Mouse (Mus musculus) myocyte (in vitro differentiated cells): Measurements from ENCODE around the gene Adgb. TPM values are rescaled to one million over a fixed set of nuclear protein-coding genes. Genes with fewer than 3 reads are reported as not detected.

Source experiments
- H3K27me3 ChIP-seq: one replicate; pipeline ENCODE4 v1.6.1; 2011; ENCODE audit not compliant: control insufficient read depth, insufficient read depth, insufficient read length
- H3K36me3 ChIP-seq: one replicate; pipeline ENCODE4 v1.6.1; 2011; ENCODE audit not compliant: control insufficient read depth, insufficient read depth
- H3K4me2 ChIP-seq: one replicate; pipeline ENCODE4 v1.6.1; 2011; ENCODE audit warnings: low read depth, control low read depth
- H3K4me3 ChIP-seq: one replicate; pipeline ENCODE4 v1.5.1; 2011; ENCODE audit warnings: mild to moderate bottlenecking, control low read depth, moderate library complexity
- H3K79me2 ChIP-seq: one replicate; pipeline ENCODE4 v1.6.1; 2011; ENCODE audit not compliant: control insufficient read depth, insufficient read depth
- H3ac ChIP-seq: one replicate; pipeline ENCODE4 v1.6.1; 2011; ENCODE audit not compliant: control insufficient read depth, insufficient read length
- CEBPB ChIP-seq: IDR thresholded peaks from 2 replicates; pipeline ENCODE4 v1.6.1; 2011; ENCODE audit warnings: mild to moderate bottlenecking, moderate library complexity; ENCODE audit not compliant: poor library complexity, insufficient read depth, severe bottlenecking
- E2F4 ChIP-seq: IDR thresholded peaks from one replicate; pipeline ENCODE4 v1.6.1; 2011; ENCODE audit warnings: mild to moderate bottlenecking, control low read depth, moderate library complexity; ENCODE audit not compliant: insufficient read depth
- MAX ChIP-seq: IDR thresholded peaks from one replicate; pipeline ENCODE4 v1.6.1; 2011; ENCODE audit warnings: low read depth, mild to moderate bottlenecking, control low read depth
- MYOD1 ChIP-seq, 3 experiments: IDR thresholded peaks; one replicate each; pipeline ENCODE4 v1.6.1; 2011; ENCODE audit warnings: control low read depth in 2 of 3, low read depth in 2 of 3, mild to moderate bottlenecking in 2 of 3, moderate library complexity in 1 of 3; ENCODE audit not compliant: insufficient read length in 2 of 3, control insufficient read depth in 1 of 3
- MYOG ChIP-seq, 3 experiments: IDR thresholded peaks; one replicate each; pipeline ENCODE4 v1.6.1; 2011; ENCODE audit warnings: control low read depth in 2 of 3, low read depth in 2 of 3, mild to moderate bottlenecking in 2 of 3; ENCODE audit not compliant: insufficient read length in 2 of 3, control insufficient read depth in 1 of 3, insufficient read depth in 1 of 3
- POLR2A ChIP-seq: IDR thresholded peaks from one replicate; pipeline ENCODE4 v1.6.1; 2011; ENCODE audit warnings: low read depth, mild to moderate bottlenecking, control low read depth, moderate library complexity; ENCODE audit not compliant: insufficient read length
- POLR2AphosphoS2 ChIP-seq: IDR thresholded peaks from one replicate; pipeline ENCODE4 v1.6.1; 2011; ENCODE audit warnings: low read depth, control low read depth; ENCODE audit not compliant: insufficient read length
- REST ChIP-seq: IDR thresholded peaks from one replicate; pipeline ENCODE4 v1.6.1; 2011; ENCODE audit warnings: mild to moderate bottlenecking, control low read depth, moderate library complexity; ENCODE audit not compliant: insufficient read depth, insufficient read length
- SRF ChIP-seq: IDR thresholded peaks from one replicate; pipeline ENCODE4 v1.6.1; 2011; ENCODE audit warnings: low read depth; ENCODE audit not compliant: control insufficient read depth, insufficient read length
- TCF12 ChIP-seq: IDR thresholded peaks from one replicate; pipeline ENCODE4 v1.6.1; 2011; ENCODE audit warnings: mild to moderate bottlenecking, control low read depth; ENCODE audit not compliant: poor library complexity, insufficient read depth, severe bottlenecking
- TCF3 ChIP-seq: IDR thresholded peaks from one replicate; pipeline ENCODE4 v1.6.1; 2011; ENCODE audit warnings: low read depth, control low read depth; ENCODE audit not compliant: insufficient read length
- USF1 ChIP-seq: IDR thresholded peaks from one replicate; pipeline ENCODE4 v1.6.1; 2011; ENCODE audit warnings: low read depth, mild to moderate bottlenecking, control low read depth, moderate library complexity
- polyA plus RNA-seq: library from polyadenylated mRNA; unstranded; fragments of >200 nt; fragmentation: generic; extraction: Trizol; gene quantifications from one replicate; pipeline ENCODE4 v1.2.1, GENCODE M21; 2012; ENCODE audit warnings: missing spikeins

Adgb gene
- polyA plus RNA-seq, 1 experiment: not detected

DNA sequence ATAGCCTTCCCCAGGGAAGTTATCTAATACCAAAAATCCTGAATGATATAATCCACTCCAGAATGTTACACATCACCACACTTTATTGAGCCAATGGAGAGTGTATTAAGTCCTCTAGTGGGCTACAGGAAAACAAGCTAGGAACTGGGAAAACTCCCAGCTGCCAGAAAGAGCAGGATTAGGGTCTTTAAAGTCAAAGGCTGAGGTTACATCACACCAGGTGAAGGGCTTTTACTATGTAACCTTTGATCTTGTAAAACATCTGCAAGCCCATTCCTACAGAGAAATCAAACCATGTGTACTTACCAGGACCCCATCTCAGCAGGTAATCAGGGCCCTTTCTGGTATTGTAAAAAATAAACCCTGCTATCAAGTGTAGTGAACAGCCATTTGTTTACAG, 28.6 kb downstream of the Adgb start:
- no peak overlapping the region for H3K4me3 ChIP-seq
- no peaks in the 10 kb centered on the region for H3K27me3 ChIP-seq
- no peak overlapping the region for H3K4me2 ChIP-seq
- TF ChIP-seq E2F4 (no peak), CEBPB (no peak), SRF (no peak)
- no peaks in the 10 kb centered on the region for H3K79me2 ChIP-seq
- H3ac ChIP-seq: no peak overlapping the region
- H3K36me3 ChIP-seq: no peaks in the 10 kb centered on the region

DNA sequence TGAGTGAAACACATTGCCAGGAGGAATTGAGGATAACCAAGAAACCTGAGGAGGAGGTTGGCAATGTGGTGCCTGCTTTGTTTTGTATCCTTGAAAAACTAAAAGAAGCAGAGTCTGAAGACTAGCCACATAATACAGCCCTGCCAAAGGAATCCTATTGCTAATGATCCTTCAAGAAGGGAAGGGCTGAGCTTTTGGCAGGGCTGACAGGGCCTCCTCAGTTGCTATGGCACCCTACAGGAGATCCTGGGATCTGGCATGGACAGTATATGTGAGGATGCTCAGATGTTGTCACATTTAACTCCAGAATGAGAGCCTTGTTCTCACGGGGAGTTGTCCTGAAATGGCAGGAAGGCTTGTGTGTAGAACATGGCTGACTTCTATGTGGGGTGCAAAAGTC, 37.1 kb downstream of the Adgb start:
- Histone ChIP-seq H3ac (no peak overlapping the region), H3K36me3 (no peaks in the 10 kb centered on the region), H3K4me2 (no peak overlapping the region), H3K4me3 (no peak overlapping the region), H3K79me2 (no peaks in the 10 kb centered on the region), H3K27me3 (no peaks in the 10 kb centered on the region)
- no peak for TF ChIP-seq MYOG (IDR thresholded peaks at IDR 0.05; ENCODE audit: control insufficient read depth in 1 of 3, insufficient read depth in 1 of 3, insufficient read length in 2 of 3, low read depth in 2 of 3)

DNA sequence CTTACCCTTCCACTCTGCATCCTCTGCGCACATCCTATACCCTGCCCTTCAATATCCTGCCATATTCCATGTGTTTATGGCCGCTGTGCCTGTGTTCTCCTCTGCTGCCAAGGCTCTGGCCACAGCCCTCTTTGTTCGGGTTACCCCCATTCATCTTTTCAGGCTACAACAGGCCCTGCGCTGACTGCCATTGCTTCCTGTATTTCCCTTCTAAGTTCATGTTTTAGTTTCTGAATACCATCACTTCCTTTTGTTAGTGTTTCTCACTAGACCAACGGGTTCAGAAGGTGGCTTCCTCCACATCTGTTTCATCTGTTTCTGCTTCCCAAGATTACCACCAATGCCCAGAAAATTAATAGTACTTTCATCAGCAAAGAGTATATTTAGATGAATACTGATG, 42.5 kb downstream of the Adgb start:
- Histone ChIP-seq H3K4me3 (no peak overlapping the region), H3K36me3 (no peaks in the 10 kb centered on the region), H3K79me2 (no peaks in the 10 kb centered on the region), H3ac (no peak overlapping the region), H3K27me3 (no peaks in the 10 kb centered on the region), H3K4me2 (no peak overlapping the region)
- TF ChIP-seq CEBPB (no peak), MYOD1 (IDR thresholded peaks at IDR 0.05; ENCODE audit: control insufficient read depth in 1 of 3, insufficient read length in 2 of 3, low read depth in 2 of 3) (no peak), REST (no peak), TCF12 (no peak), E2F4 (no peak), POLR2AphosphoS2 (no peak), USF1 (no peak), MAX (no peak), TCF3 (no peak), POLR2A (no peak), SRF (no peak), MYOG (IDR thresholded peaks at IDR 0.05; ENCODE audit: control insufficient read depth in 1 of 3, insufficient read depth in 1 of 3, insufficient read length in 2 of 3, low read depth in 2 of 3) (no peak)

DNA sequence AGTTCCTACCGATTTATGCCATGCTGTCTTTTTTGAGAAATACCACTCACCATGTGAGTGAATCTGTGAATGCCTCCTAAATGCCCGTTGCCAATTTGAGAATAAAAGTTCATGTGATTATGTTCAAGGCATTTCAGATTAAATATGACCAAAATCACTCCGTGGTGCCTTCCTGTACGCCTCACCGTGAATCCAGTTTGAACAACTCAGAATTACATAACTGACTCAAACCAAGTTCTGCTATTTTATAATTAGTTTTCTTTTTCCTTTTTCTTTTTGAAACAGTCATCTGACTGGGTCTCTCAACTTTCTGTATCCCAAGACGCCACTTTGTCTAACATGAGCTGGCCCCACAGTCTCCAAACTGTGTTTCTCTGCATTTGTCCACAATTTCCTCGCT, 43.1 kb downstream of the Adgb start:
- Histone ChIP-seq H3K4me3 (no peak overlapping the region), H3K79me2 (no peaks in the 10 kb centered on the region), H3K4me2 (no peak overlapping the region), H3K36me3 (no peaks in the 10 kb centered on the region), H3K27me3 (no peaks in the 10 kb centered on the region), H3ac (no peak overlapping the region)
- TF ChIP-seq MYOG (IDR thresholded peaks at IDR 0.05; ENCODE audit: control insufficient read depth in 1 of 3, insufficient read depth in 1 of 3, insufficient read length in 2 of 3, low read depth in 2 of 3) (no peak), TCF3 (no peak), POLR2A (no peak), SRF (no peak), CEBPB (no peak), MYOD1 (IDR thresholded peaks at IDR 0.05; ENCODE audit: control insufficient read depth in 1 of 3, insufficient read length in 2 of 3, low read depth in 2 of 3) (no peak), MAX (no peak), USF1 (no peak), TCF12 (no peak), E2F4 (no peak), POLR2AphosphoS2 (no peak), REST (no peak)

DNA sequence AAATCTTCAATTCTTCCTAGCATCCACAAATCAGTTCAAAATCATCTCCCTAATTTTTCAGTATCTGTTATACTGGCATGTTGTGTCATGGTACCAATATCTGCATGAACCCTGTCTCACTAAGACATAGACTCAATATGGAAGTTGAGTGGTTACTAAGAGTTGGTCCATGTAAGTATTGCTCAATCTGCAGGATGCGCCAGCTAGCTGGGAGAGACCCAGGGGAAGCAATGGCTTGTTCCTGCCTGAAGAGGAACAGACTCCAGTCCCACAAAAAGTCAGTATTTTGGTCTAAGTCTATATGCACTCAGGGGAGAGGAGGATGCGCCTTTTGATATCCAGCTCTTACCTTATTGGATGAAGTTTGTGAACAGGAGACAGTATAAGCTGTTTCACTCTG, 47.7 kb downstream of the Adgb start:
- H3K27me3 ChIP-seq: no peaks in the 10 kb centered on the region
- TF ChIP-seq SRF: no peak
- no peak for TF ChIP-seq MYOD1 (IDR thresholded peaks at IDR 0.05; ENCODE audit: control insufficient read depth in 1 of 3, insufficient read length in 2 of 3, low read depth in 2 of 3)
- no peak for TF ChIP-seq TCF3
- TF ChIP-seq POLR2AphosphoS2: no peak
- no peak for TF ChIP-seq TCF12
- no peak for TF ChIP-seq REST
- TF ChIP-seq CEBPB: no peak
- no peak overlapping the region for H3ac ChIP-seq
- H3K4me3 ChIP-seq: no peak overlapping the region
- H3K36me3 ChIP-seq: no peaks in the 10 kb centered on the region
- no peak overlapping the region for H3K4me2 ChIP-seq
- no peaks in the 10 kb centered on the region for H3K79me2 ChIP-seq
